Mouse (Mus musculus) left cerebral cortex, postnatal 10 days (tissue): Measurements from ENCODE around the gene Chrna3. TPM values are rescaled to one million over a fixed set of nuclear protein-coding genes. Genes with fewer than 3 reads are reported as not detected.

Experiments
- DNase-seq, 2 experiments: peaks; one replicate each; pipeline ENCODE4 v3.0.0; 2021 to 2022; ENCODE audit warnings: low spot score in 2 of 2, mixed read lengths in 1 of 2; ENCODE audit errors: extremely low spot score in 1 of 2
- intact Hi-C: fragments of 180-260 bp; cut with DNase I; formaldehyde crosslinking; loops from one replicate; pipeline ENCODE4 v1.15.1; 2025
- total RNA-seq, 2 experiments: library from RNA; stranded (reverse); gene quantifications; 2 replicates each; pipeline ENCODE4 v1.2.3; 2021

The Chrna3 gene
- total RNA-seq: 1 to 10 TPM; 3.2 to 3.7 TPM

- no peak for DNase-seq
- intact Hi-C loops: no loop called here
These were observed at the start of gene Chrna3 for GRCm38 (mm10) chr9:55026275-55026663. Gene Chrna3 (minus strand): TSS chr9:55026562.

GRCm38 (mm10) chr9:55067965-55068265, 41.6 kb upstream of the Chrna3 start:
- no peak for DNase-seq
- intact Hi-C loops: no loop called here

GRCm38 (mm10) chr9:55067260-55067964, 41.0 kb upstream of the Chrna3 start:
- intact Hi-C loops: no loop called here
- DNase-seq: peak in 1 of 2 experiments; percentile 23

- no peak for DNase-seq
- intact Hi-C loops: no loop called here
These were observed 38.9 kb upstream of the Chrna3 start for GRCm38 (mm10) chr9:55065241-55065640.

DNA sequence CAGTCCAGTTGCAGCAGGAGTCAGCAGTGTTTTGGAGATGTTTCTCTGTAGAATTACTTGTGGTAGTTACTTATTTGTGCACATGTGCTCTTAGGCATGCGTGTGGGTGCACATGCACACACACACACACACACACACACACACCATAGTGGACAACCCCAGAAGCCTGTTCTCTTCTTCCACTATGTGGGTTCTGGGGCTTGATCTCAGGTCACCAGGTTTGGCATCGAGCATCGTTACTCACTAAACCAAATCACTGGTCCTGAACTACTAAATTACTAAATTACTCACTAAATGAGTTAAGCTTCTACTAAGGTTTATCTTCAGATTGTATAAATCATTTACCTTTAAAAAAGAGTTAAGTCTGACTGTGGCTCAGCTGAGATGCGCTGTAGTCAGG, 31.7 kb upstream of the Chrna3 start:
- intact Hi-C loops: no loop called here
- DNase-seq: no peak

- DNase-seq: no peak
- intact Hi-C loops: no loop called here
These were observed 29.1 kb upstream of the Chrna3 start for GRCm38 (mm10) chr9:55055386-55055930.

GRCm38 (mm10) chr9:55048211-55048880, 22.0 kb upstream of the Chrna3 start, which contains the start of gene Chrnb4:
Gene Chrnb4 (minus strand): TSS chr9:55048779.
- no peak for DNase-seq
- intact Hi-C loops: no loop called here

GRCm38 (mm10) chr9:55046764-55047163, 20.4 kb upstream of the Chrna3 start:
- no peak for DNase-seq
- intact Hi-C loops: no loop called here

- DNase-seq: no peak
- intact Hi-C loops: no loop called here
These were observed 18.6 kb upstream of the Chrna3 start for GRCm38 (mm10) chr9:55045001-55045400.

DNA sequence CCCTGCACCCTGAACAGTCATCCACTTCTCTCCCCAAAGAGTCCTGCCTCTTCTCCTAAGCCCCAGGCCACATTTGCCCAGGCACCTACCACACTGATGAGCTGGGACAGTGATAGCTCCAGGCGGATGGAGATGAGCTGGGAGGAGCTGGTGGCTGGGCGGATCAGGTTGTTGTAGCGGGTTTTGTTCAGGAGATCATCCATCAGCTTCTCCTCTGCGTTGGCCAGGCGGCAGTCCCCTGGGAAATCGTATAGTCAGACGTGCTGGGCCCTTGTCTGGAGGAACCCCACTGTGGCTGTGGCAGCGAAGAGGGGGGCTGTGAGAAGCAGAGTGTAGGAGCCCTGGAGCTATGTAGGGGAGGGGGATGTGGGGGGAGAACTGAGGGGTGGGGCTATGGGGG, 17.3 kb upstream of the Chrna3 start:
- intact Hi-C loops: no loop called here
- DNase-seq: no peak

- DNase-seq: peak in 1 of 2 experiments; percentile 23
- intact Hi-C loops: no loop called here
These were observed 15.0 kb upstream of the Chrna3 start for GRCm38 (mm10) chr9:55041389-55041788.

GRCm38 (mm10) chr9:55039983-55040382, 13.6 kb upstream of the Chrna3 start:
- intact Hi-C loops: no loop called here
- DNase-seq: peak in 1 of 2 experiments; percentile 27

DNA sequence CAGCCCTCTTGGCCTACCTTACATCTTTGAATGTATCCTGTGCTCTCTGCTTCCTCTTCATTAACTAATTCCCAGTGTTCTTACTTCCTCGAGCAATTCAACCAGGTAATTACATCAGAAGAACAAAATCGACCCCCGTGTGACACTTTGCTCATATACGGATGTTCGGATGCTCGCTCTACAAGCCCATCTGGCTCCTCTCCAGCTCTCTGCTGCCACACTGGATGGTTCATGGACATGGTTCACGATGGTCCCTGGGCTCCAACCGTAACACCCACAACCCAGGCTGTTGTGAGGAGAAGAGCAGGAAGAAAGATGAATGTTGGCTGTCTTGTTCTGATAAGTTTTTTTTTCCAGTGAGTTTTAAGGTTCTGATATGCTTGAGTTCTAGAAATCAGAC, 12.6 kb upstream of the Chrna3 start:
- no peak for DNase-seq
- intact Hi-C loops: no loop called here

- DNase-seq: no peak
- intact Hi-C loops: no loop called here
These were observed 5.2 kb upstream of the Chrna3 start for GRCm38 (mm10) chr9:55031435-55032167.

GRCm38 (mm10) chr9:55025534-55026274, 658 bp downstream of the Chrna3 start:
- intact Hi-C loops: no loop called here

DNA sequence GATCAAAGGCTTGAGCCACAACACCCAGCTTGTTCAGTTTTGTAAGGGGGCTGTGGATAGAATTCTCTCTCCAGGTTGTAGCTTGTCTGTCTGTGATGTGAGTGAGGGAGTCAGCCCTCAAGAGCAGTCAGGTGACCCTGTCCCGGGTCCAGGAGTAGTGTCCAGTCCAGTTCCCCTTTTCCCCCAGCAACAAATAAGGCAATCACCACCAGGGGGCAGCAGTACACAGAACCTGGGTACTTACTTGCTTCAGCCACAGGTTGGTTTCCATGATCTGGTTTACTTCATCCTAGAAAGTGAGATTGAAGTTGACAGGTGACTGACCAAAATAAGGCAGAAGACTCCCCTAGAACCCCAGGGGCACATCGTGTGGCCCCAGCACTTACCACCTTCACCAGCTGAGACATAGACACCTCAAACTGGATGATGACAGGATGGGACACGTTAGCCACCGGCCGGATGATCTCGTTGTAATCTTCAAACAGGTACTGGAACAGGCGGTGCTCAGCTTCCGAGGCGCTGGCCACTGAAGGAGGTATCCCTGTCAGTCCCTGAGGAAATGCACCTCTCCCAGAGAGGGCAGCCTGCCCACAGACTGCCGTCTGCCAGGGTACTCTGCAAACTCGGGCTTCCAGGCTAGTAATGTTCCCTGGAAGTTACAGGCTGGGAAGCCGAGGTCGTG, 2.3 kb downstream of the Chrna3 start:
- intact Hi-C loops: loop anchor here (2.0 kb wide), 1 partner anchor 87 kb away; no protein-coding TSS in a partner anchor
- peak; percentile 48 to 79 for DNase-seq

More at GRCm38 (mm10) chr9:55025534-55026274, 658 bp downstream of the Chrna3 start:
- DNase-seq: no peak

DNA sequence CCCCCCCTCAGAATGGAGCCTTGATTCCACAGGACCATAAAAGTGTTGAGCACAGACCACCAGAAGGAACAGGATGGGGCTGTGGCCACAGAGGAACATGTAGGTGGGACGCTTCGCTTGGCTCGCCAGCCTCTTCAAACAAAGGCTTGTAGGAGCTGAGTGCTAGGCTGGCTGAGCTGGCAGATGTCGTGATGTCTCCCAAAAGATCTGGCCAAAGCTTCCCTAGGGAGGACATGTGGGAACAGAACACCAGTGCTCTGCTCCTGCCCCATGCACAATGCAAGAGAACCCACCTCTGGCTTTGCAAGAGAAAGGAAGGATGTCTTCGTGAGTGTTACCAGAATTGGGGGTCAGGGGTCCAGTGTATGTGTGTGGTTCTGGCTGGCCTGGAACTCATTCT, 3.0 kb downstream of the Chrna3 start:
- intact Hi-C loops: loop anchor here (2.0 kb wide), 1 partner anchor 87 kb away; no protein-coding TSS in a partner anchor
- no peak for DNase-seq

DNA sequence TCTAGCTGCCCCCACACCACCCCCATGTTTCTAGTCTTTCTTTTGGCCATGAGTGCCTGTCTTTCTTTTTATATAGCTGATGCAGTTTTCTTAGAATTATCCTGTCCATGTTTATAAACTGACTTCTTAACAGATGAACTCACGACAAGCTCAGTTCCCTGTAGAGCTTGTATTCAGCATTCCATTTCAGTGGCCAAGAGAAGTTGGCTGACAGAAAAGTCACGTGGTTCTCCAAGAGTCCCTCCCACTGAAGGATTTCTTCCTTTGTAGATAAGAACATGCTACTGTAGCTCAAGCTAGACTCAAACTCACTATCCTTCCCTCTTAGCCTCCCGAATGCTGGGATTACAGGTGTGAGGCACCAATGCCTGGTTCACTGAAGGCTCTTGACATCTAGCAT, 9.4 kb downstream of the Chrna3 start:
- intact Hi-C loops: no loop called here
- DNase-seq: no peak
